Mouse (Mus musculus) kidney, adult 8-10 months (tissue): Measurements from ENCODE around the gene Nup85.

Source experiments
- DNase-seq, 2 experiments: peaks; one replicate each; pipeline ENCODE4 v3.0.0; 2022

Nup85 gene

GRCm38 (mm10) chr11:115584376-115585073, 20.3 kb downstream of the Nup85 start:
- DNase-seq = no peak

GRCm38 (mm10) chr11:115585573-115586100, 21.4 kb downstream of the Nup85 start:
- DNase-seq = no peak

- DNase-seq = no peak
These were observed 22.2 kb downstream of the Nup85 start for GRCm38 (mm10) chr11:115586403-115586802.

- DNase-seq = no peak
These were observed 23.8 kb downstream of the Nup85 start for GRCm38 (mm10) chr11:115587984-115588383.

GRCm38 (mm10) chr11:115590526-115591075, 26.4 kb downstream of the Nup85 start:
- DNase-seq = no peak

GRCm38 (mm10) chr11:115595209-115595608, 31.0 kb downstream of the Nup85 start:
- DNase-seq = no peak

GRCm38 (mm10) chr11:115598309-115598708, 34.1 kb downstream of the Nup85 start:
- no peak for DNase-seq

- DNase-seq = no peak
These were observed 35.5 kb downstream of the Nup85 start for GRCm38 (mm10) chr11:115599722-115600121.

- no peak for DNase-seq
These were observed 36.5 kb downstream of the Nup85 start for GRCm38 (mm10) chr11:115600743-115601142.

- DNase-seq = no peak
These were observed 36.9 kb downstream of the Nup85 start for GRCm38 (mm10) chr11:115601174-115601573.

GRCm38 (mm10) chr11:115603128-115603475, 38.9 kb downstream of the Nup85 start:
- DNase-seq = no peak

- DNase-seq = peak; percentile 91
These were observed 39.5 kb downstream of the Nup85 start, which contains the start of the genes Mrps7 and Gga3 for GRCm38 (mm10) chr11:115603476-115604303. TSS of gene Mrps7 (plus strand) at chr11:115603925. TSS of gene Gga3 (minus strand) at chr11:115604051.

GRCm38 (mm10) chr11:115604304-115604696, 40.1 kb downstream of the Nup85 start:
- DNase-seq = no peak

GRCm38 (mm10) chr11:115606733-115607132, 42.5 kb downstream of the Nup85 start:
- no peak for DNase-seq

GRCm38 (mm10) chr11:115608421-115609399, 44.5 kb downstream of the Nup85 start:
- DNase-seq = no peak

- DNase-seq = no peak
These were observed 45.3 kb downstream of the Nup85 start for GRCm38 (mm10) chr11:115609576-115609975.

GRCm38 (mm10) chr11:115611173-115611572, 46.9 kb downstream of the Nup85 start:
- no peak for DNase-seq

- DNase-seq = peak; percentile 88 to 90
These were observed 47.8 kb downstream of the Nup85 start for GRCm38 (mm10) chr11:115612059-115612409.

- DNase-seq = peak; percentile 95 to 97
These were observed 48.3 kb downstream of the Nup85 start, which contains the start of gene Mif4gd for GRCm38 (mm10) chr11:115612410-115613137. TSS of gene Mif4gd (minus strand) at chr11:115612969.

GRCm38 (mm10) chr11:115613138-115613945, 49.1 kb downstream of the Nup85 start:
- no peak for DNase-seq
